Mouse (Mus musculus): ENCODE measurements around the gene Ccdc12. TPM values are rescaled to one million over a fixed set of nuclear protein-coding genes. Genes with fewer than 3 reads are reported as not detected.
A peak's percentile ranks its signal among the peaks of the same experiment; 100 is the strongest.

Ccdc12 gene
- polyA plus RNA-seq, 1 experiment from 2014 or later = 189 TPM

DNA sequence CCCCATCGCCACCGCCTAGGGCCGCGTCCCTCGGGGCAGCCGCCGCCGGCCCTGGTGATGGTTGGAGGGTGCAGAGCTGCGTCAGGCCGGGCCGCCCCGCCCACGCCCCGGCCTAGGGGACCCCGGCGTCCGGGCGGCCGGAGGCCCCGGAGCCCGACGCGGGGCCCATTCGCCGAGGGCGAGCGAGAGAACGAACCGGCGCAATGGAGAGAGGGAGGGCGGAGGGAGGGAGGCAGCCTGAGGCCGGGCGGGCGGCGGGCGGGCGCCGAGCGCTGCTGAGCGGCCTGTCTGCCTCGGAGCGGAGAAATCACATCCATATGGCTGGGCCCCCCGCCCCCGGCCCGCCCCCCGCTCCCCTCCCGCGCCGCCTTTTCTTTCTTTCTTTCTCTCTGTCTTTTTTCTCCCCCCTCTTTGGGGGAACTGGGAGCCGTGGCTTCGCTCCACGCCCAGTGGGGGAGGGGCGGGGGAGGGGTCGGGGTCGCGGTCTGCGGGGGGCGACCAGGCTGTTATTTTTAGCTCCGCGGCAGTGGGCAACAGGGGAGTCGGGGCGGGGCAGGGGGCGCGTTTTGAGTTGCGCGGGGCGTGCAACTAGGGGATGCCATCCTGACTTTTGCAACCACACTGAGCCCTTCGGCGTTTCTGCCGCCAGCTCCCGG is 86.1 kb downstream of the Ccdc12 start:
- Histone ChIP-seq H3K4me1 (peaks cover 62% of the 10 kb centered on the region), H3K36me3 (0 out of 2 replicates have a peak, but pooled peaks cover 7% of the 10 kb centered on the region), H3K9me3 (replicated peaks) (no peaks in the 10 kb centered on the region), H3K4me3 (peak overlapping the region; percentile 81), H3K27me3 (ENCODE audit: low read depth, poor library complexity, severe bottlenecking) (peaks cover 74% of the 10 kb centered on the region), H3K27ac (replicated peaks) (peak overlapping the region; percentile 93)
- DNase-seq (ENCODE audit: low spot score) = peak; percentile 77
- WGBS = under 1% methylated on average over 61 of the region's 71 CpGs

DNA sequence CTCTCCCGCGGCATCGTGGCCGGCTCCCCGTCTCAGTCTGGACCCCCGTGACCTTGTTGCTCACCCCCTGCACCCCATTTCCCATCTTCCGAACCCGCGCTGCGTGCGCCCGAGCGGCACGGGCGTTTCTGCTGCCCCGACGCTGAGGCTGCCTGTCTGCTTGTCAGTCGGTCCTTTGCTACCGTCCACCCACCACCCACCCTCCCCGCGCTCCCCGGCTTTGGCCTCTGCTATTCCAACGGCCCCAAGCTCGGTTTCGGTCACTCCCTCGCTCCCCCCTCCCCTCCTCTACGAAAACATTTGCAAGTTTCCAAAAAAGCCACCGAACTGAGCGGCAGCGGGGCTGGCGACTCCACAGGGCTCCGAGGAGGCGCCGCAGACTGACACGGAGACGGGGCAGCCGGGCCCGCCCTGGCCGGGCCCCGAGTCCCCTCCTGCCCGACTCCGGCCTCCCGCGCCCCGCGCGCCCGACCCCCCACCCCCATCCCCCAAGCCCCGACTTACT is 86.7 kb downstream of the Ccdc12 start:
- peak; percentile 74 for DNase-seq (ENCODE audit: low spot score)
- H3K36me3 ChIP-seq = 0 out of 2 replicates have a peak, but pooled peaks cover 7% of the 10 kb centered on the region
- WGBS = under 1% methylated on average over 49 of the region's 49 CpGs
- H3K4me3 ChIP-seq = peak overlapping the region; percentile 81
- peaks cover 62% of the 10 kb centered on the region for H3K4me1 ChIP-seq
- H3K27ac ChIP-seq (replicated peaks) = peak overlapping the region; percentile 93
- no peaks in the 10 kb centered on the region for H3K9me3 ChIP-seq (replicated peaks)
- peaks cover 79% of the 10 kb centered on the region for H3K27me3 ChIP-seq (ENCODE audit: low read depth, poor library complexity, severe bottlenecking)

DNA sequence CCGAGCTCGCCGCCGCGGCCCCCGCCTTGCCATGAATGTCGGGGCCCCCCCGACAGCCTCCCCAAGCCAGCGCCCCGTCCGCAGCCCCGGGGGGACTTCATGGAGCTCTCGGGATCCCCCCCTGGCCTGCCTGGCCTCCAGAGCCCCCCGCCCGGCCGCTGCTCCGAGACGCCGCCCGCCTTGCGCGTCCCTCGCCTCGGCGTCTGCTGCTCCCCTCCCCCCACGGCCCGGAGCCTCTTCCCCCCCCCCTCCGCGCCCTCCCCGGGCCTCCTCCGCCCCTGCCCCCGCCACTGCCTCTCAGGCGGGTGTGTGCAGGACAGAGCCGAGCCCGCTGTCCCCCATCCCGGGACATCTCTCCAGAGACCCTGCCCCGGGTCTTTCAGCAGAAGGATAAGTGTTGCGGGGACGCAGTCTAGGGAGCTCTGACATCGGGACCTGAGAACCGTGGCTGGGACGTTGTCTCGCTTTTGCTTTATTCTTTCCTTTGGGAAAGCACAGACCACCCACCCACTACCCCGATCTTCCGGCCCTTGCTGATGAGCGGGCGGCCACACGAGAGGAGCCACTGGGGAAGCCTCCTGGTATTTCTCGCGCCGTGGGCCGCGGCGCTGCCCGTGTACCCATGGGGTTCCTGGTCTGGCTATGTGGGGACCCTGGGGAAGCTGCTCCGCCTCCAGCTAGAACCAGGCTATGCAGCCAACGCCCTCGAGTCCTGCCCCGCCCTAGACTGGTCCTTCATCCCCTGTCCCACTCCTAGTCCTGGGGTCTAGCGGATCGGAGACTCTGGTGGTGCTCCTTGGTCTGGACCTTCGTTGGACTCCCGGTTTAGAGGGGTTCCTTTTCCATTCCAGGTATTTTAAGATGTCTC is 87.4 kb downstream of the Ccdc12 start:
- DNase-seq (ENCODE audit: low spot score) = peak; percentile 73
- H3K9me3 ChIP-seq (replicated peaks) = no peaks in the 10 kb centered on the region
- peak overlapping the region; percentile 93 for H3K27ac ChIP-seq (replicated peaks)
- peak overlapping the region; percentile 81 for H3K4me3 ChIP-seq
- H3K4me1 ChIP-seq = peaks cover 62% of the 10 kb centered on the region
- H3K36me3 ChIP-seq = 0 out of 2 replicates have a peak, but pooled peaks cover 5% of the 10 kb centered on the region
- WGBS = 2% methylated on average over 53 of the region's 63 CpGs
- H3K27me3 ChIP-seq (ENCODE audit: low read depth, poor library complexity, severe bottlenecking) = peaks cover 85% of the 10 kb centered on the region

DNA sequence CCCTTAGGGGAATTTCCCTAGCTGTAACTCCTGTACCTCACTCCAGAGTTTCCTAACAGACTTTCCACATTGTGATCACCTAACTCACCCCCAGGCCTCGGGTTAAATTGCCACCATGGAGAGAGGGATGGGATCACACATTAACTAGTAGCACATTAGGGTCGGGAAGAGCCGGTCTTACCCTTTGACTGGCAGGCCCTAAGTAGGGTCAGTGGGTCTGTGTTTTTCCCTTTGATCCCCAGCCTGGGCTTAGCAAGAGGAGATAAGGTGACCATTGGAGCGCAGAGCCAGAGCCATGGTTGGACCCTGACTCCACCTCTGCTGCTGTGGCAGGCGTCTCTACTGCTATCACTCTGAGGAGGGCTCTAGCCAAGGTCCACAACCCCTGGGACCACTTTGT is 89.4 kb downstream of the Ccdc12 start:
- 6% methylated on average over 5 of the region's 5 CpGs for WGBS
- Histone ChIP-seq H3K27me3 (ENCODE audit: low read depth, poor library complexity, severe bottlenecking) (peaks cover 70% of the 10 kb centered on the region), H3K4me1 (peaks cover 70% of the 10 kb centered on the region), H3K4me3 (no peak overlapping the region), H3K27ac (replicated peaks) (0 out of 2 replicates have a peak overlapping the region, but pooled peaks have one; percentile 6), H3K36me3 (no peaks in the 10 kb centered on the region), H3K9me3 (replicated peaks) (no peaks in the 10 kb centered on the region)
- no peak for DNase-seq (ENCODE audit: low spot score)

DNA sequence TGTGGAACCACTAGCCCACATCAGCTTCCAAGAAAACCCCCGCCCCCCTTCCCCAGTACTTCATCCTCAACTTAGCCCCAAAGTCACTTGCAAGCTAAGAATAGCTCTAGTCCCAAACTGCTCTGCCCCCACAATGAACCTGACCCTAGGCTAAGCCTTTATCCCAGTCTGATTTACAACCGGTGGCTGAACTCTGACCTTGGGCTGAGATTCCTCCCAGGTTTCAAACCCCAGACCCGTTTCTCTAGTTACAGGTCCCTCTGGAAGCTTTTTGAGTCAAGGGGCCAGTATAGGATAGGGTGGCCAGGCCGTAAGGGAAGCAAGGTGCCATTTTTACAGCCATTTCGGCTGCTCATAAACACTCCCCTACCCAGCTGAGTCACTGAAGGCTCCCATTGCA is 89.9 kb downstream of the Ccdc12 start:
- peaks cover 70% of the 10 kb centered on the region for H3K4me1 ChIP-seq
- peaks cover 66% of the 10 kb centered on the region for H3K27me3 ChIP-seq (ENCODE audit: low read depth, poor library complexity, severe bottlenecking)

DNA sequence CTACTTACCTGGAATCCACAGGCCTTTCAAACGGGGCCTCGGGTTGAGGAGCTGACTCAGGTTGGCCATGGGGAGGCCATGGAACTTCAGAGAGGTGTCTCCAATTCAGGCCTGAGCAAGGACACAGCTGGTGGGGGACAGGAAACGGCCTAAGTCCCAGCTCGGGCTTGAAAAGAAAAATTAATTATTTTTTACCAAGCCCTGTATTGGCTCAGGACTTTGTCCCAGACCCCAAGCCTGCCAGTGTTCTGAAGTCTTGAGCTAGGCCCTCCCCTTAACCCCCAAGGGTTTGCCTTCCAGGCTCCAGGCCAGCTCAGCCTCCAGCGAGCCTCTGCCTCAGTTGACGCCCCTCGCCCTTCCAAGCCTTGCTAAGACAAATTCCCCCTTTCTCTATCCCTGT is 90.7 kb downstream of the Ccdc12 start, which contains the start of gene Pth1r:
TSS of gene Pth1r (minus strand) at position 185 of the 400 bp plus-strand sequence.
- Histone ChIP-seq H3K4me3 (no peak within 1 kb of the TSS), H3K36me3 (no peaks in the 10 kb centered on the region), H3K27ac (replicated peaks) (peak within 1 kb of the TSS; percentile 6; the same call in 1 of the 2 replicates), H3K9me3 (replicated peaks) (no peaks in the 10 kb centered on the region), H3K27me3 (ENCODE audit: low read depth, poor library complexity, severe bottlenecking) (peaks cover 58% of the 10 kb centered on the region), H3K4me1 (peaks cover 63% of the 10 kb centered on the region)
- WGBS = 67% methylated on average over 7 of the region's 7 CpGs
- no peak for DNase-seq (ENCODE audit: low spot score)

More for the DNA sequence above, 89.9 kb downstream of the Ccdc12 start:
- no peak for DNase-seq (ENCODE audit: low spot score)
- WGBS = 33% methylated on average over 5 of the region's 5 CpGs
- no peak overlapping the region; the same call in 1 of the 2 replicates for H3K27ac ChIP-seq (replicated peaks)
- H3K36me3 ChIP-seq = no peaks in the 10 kb centered on the region
- H3K4me3 ChIP-seq = no peak overlapping the region
- no peaks in the 10 kb centered on the region for H3K9me3 ChIP-seq (replicated peaks)

DNA sequence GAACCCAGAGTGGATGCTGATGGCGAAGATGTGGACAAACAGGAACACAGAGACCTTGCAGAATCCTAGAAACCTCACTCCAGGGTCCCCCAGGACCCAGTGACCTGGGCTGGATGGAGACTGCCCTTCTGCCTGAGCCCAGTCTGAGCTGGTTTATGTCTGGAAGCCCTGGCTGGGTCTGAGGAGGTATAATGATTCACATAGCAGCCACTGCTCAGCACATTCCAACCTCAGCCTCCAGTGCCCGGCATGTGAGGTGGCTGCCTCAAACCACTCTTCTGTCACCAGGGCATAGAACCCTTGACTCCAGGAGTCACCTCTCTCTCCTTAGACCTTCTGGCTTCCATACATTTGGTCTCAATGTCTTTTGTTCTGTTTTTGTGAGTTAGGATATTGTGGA is 92.1 kb downstream of the Ccdc12 start:
- 74% methylated on average over 2 of the region's 2 CpGs for WGBS
- Histone ChIP-seq H3K4me1 (peaks cover 61% of the 10 kb centered on the region), H3K27me3 (ENCODE audit: low read depth, poor library complexity, severe bottlenecking) (peaks cover 59% of the 10 kb centered on the region)

DNA sequence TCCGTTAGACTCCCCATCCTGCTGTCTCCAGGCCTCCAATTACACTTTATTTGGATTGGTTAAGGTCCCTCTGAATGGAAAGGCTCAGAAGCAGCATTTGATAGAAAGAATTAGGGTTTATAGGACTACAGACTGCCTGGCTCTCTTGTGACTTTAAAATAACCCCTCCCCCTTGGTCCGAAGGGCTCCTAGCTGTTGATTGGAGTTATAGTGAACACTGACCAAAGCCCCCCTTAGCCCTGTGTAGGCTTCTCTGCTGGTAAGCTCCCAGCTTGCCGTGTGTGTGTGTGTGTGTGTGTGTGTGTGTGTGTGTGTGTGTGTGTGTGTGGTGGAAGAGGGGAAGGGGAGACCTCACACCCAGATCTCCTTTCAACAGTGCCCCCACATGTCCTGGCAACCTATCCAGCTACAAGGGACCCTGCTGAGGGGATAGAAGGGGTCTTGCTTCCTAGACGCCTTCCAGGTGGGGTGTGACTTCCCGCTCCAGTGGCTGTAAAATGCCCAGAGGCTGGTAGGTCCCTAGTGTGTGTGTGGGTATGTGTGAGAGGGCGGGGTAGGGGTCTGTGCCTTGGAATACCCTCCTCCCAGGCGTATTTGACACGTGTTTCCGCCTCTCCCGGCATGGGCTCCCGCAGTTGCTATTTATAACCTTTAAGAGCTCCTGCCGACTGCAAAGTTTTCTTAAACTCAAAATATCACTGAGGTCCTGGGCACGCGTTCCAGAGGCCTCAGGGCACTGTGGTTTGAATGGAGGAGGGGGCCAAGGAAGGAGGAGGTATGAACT is 94.3 kb downstream of the Ccdc12 start:
- H3K9me3 ChIP-seq (replicated peaks) = no peaks in the 10 kb centered on the region
- WGBS = 59% methylated on average over 14 of the region's 14 CpGs
- no peak for DNase-seq (ENCODE audit: low spot score)
- no peak overlapping the region for H3K4me3 ChIP-seq
- H3K36me3 ChIP-seq = no peaks in the 10 kb centered on the region
- H3K4me1 ChIP-seq = peaks cover 55% of the 10 kb centered on the region
- no peak overlapping the region; the same call in 1 of the 2 replicates for H3K27ac ChIP-seq (replicated peaks)
- peaks cover 38% of the 10 kb centered on the region for H3K27me3 ChIP-seq (ENCODE audit: low read depth, poor library complexity, severe bottlenecking)

More for the DNA sequence above, 92.1 kb downstream of the Ccdc12 start:
- no peak for DNase-seq (ENCODE audit: low spot score)
- no peaks in the 10 kb centered on the region for H3K36me3 ChIP-seq
- no peak overlapping the region for H3K4me3 ChIP-seq
- H3K27ac ChIP-seq (replicated peaks) = no peak overlapping the region
- no peaks in the 10 kb centered on the region for H3K9me3 ChIP-seq (replicated peaks)

DNA sequence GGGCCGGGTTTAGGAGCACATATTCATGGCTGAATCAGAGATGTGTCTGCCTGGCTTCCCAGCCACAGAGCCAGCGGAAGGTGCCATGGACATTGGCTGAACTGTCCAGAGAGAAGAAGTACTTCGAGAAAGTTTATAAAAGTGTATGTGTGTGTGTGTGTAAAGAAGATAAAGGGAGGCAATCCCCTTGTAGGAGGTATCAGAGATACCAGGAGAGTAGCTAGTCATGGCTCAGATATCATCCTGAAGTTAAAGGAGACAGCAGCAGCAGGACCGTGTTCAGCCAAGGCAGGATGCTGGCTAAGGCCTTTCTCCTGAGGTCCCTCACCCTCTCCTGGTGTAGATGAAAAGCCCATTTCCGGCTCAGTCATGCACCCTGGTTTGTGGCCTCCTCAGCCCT is 95.1 kb downstream of the Ccdc12 start:
- H3K27ac ChIP-seq (replicated peaks) = 0 out of 2 replicates have a peak overlapping the region, but pooled peaks have one; percentile 6
- no peak for DNase-seq (ENCODE audit: low spot score)
- no peaks in the 10 kb centered on the region for H3K9me3 ChIP-seq (replicated peaks)
- no peaks in the 10 kb centered on the region for H3K36me3 ChIP-seq
- H3K4me1 ChIP-seq = peaks cover 50% of the 10 kb centered on the region
- no peak overlapping the region for H3K4me3 ChIP-seq
- 77% methylated on average over 5 of the region's 5 CpGs for WGBS
- H3K27me3 ChIP-seq (ENCODE audit: low read depth, poor library complexity, severe bottlenecking) = peaks cover 29% of the 10 kb centered on the region

DNA sequence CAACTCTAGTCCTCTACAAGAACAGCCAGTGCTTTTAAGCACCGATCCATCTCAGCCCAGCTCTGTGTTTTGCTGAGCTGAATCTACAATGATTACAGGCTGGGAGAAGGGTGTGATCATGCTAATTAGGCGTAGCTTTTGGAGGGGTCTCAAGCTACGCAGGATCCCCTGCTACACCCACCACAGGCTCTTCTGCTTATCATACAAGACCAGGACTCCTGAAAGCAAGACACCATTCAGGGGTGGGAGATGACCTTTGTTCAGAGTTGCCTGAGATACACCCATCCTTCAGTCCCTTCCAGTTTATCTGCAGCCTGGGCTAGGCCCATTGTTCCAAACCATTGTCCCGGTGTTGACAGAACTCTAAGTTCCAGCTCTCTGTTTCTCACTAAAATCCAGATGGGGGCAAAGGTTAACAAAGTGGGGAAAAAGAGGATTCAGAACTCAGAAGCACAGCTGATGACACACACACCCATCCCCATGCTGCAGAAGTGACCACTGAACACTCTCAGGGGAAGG is 96.7 kb downstream of the Ccdc12 start:
- Histone ChIP-seq H3K4me1 (peaks cover 42% of the 10 kb centered on the region), H3K27ac (replicated peaks) (peak overlapping the region; percentile 35; the same call in 1 of the 2 replicates), H3K9me3 (replicated peaks) (no peaks in the 10 kb centered on the region), H3K27me3 (ENCODE audit: low read depth, poor library complexity, severe bottlenecking) (peaks cover 14% of the 10 kb centered on the region), H3K4me3 (no peak overlapping the region), H3K36me3 (no peaks in the 10 kb centered on the region)
- DNase-seq (ENCODE audit: low spot score) = no peak
- WGBS = 64% methylated on average over 4 of the region's 4 CpGs

DNA sequence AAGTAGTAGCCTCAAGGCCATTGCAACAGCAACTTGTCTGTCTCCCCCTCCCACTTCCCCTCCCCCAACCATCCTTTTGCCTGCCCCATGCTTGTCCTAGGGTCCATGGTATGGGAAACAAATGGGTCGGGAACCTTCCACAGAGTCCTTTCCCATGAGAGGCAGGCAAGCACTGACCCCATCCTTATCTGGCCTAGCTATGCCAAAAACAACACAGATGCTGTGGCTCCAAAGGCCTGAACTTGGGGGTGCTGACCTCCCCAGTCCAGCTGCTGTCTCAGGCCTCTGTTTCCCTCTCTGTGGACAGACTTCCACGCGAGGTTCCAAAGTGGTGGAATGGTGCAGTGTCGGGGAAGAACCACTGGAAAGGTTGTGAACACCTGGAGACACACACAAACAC is 97.5 kb downstream of the Ccdc12 start:
- H3K4me3 ChIP-seq = no peak overlapping the region
- H3K27me3 ChIP-seq (ENCODE audit: low read depth, poor library complexity, severe bottlenecking) = peaks cover 8% of the 10 kb centered on the region
- no peak for DNase-seq (ENCODE audit: low spot score)
- peaks cover 42% of the 10 kb centered on the region for H3K4me1 ChIP-seq
- WGBS = 74% methylated on average over 4 of the region's 4 CpGs
- no peaks in the 10 kb centered on the region for H3K9me3 ChIP-seq (replicated peaks)
- H3K36me3 ChIP-seq = no peaks in the 10 kb centered on the region
- H3K27ac ChIP-seq (replicated peaks) = peak overlapping the region; percentile 35; the same call in 1 of the 2 replicates

DNA sequence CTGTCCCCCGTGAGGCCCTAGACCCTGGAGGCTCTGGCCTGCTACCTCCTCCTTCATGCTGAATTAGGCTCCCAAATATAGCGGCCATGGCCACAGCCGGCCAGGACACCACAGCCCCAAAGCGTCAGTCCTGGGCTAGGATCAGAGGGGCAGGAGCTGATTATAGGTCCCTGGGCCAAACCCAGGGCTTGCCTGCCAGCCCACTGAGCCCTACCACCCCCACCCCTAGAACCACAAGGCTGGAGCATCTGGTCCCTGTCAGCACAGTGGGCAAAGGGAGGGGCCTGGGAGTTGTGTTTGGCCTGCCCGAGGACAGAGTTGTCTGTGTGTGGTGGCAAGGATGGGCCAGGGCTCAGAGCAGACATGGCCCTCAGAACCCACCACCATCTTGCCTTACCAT is 101.5 kb downstream of the Ccdc12 start:
- no peak for DNase-seq (ENCODE audit: low spot score)
- no peak overlapping the region for H3K4me3 ChIP-seq
- 88% methylated on average over 5 of the region's 5 CpGs for WGBS

More for the DNA sequence above, 101.5 kb downstream of the Ccdc12 start:
- Histone ChIP-seq H3K36me3 (no peaks in the 10 kb centered on the region), H3K4me1 (peaks cover 19% of the 10 kb centered on the region), H3K27ac (replicated peaks) (no peak overlapping the region), H3K9me3 (replicated peaks) (no peaks in the 10 kb centered on the region), H3K27me3 (ENCODE audit: low read depth, poor library complexity, severe bottlenecking) (peaks cover 6% of the 10 kb centered on the region; the same call in 1 of the 2 replicates)
